Mouse (Mus musculus) intestine, embryonic 16.5 days (tissue): ENCODE data around the gene Zfp36l2. TPM values are rescaled to one million over a fixed set of nuclear protein-coding genes. Genes with fewer than 3 reads are reported as not detected.

Source experiments
- ATAC-seq: fragments of 200-750 bp; cut with Nextera tagmentation; 2 replicates; pipeline ENCODE4 v1.8.0; 2017; ENCODE audit warnings: moderate TSS enrichment, moderate library complexity
- H3K27ac ChIP-seq: fragments of 300-500 bp; sonication (generic); 2 replicates; pipeline ENCODE4 v1.5.1; 2014; ENCODE audit warnings: mild to moderate bottlenecking, low read length
- H3K27me3 ChIP-seq: fragments of 300-500 bp; sonication (generic); replicated peaks from 2 replicates; pipeline ENCODE4 v1.6.1; 2014; ENCODE audit warnings: low read length, control low read depth, mixed read lengths; ENCODE audit not compliant: control insufficient read depth, insufficient read depth
- H3K36me3 ChIP-seq: fragments of 300-500 bp; sonication (generic); 2 replicates; pipeline ENCODE4 v1.6.1; 2014; ENCODE audit warnings: low read length, control low read depth; ENCODE audit not compliant: control insufficient read depth, insufficient read depth
- H3K4me1 ChIP-seq: fragments of 300-500 bp; sonication (generic); 2 replicates; pipeline ENCODE4 v1.6.1; 2014; ENCODE audit warnings: low read length, control low read depth, mixed read lengths; ENCODE audit not compliant: control insufficient read depth, insufficient read depth
- H3K4me2 ChIP-seq: fragments of 300-500 bp; sonication (generic); 2 replicates; pipeline ENCODE4 v1.6.1; 2014; ENCODE audit warnings: low read depth, low read length, control low read depth
- H3K4me3 ChIP-seq: fragments of 300-500 bp; sonication (generic); 2 replicates; pipeline ENCODE4 v1.5.1; 2014; ENCODE audit warnings: mild to moderate bottlenecking, low read length
- H3K9ac ChIP-seq: fragments of 300-500 bp; sonication (generic); 2 replicates; pipeline ENCODE4 v1.6.1; 2014; ENCODE audit warnings: low read depth, low read length
- H3K9me3 ChIP-seq: fragments of 300-500 bp; sonication (generic); 2 replicates; pipeline ENCODE4 v1.6.1; 2016; ENCODE audit warnings: low read length, control low read depth; ENCODE audit not compliant: control insufficient read depth
- WGBS: fragments of 180-500 bp; shearing (Covaris S2); extraction: QIAGEN DNeasy Blood & Tissue Kit; methylation state at CpG from one replicate; pipeline ENCODE4 v1.1.7; 2014; 5-methylcytosine and 5-hydroxymethylcytosine counted together
- polyA plus RNA-seq: library from polyadenylated mRNA; unstranded; fragments of >200 nt; fragmentation: Nextera tagmentation; extraction: Ambion mirVana; gene quantifications from 2 replicates; pipeline ENCODE4 v1.2.1, GENCODE M21; 2015

Gene Zfp36l2
- polyA plus RNA-seq, 1 experiment from 2014 or later: 14.4 TPM

- WGBS: 82% methylated on average over 5 of the region's 5 CpGs
- Histone ChIP-seq H3K36me3 (no peaks in the 10 kb centered on the region), H3K27ac (peak overlapping the region; percentile 88), H3K27me3 (no peaks in the 10 kb centered on the region), H3K4me1 (peaks cover 83% of the 10 kb centered on the region), H3K4me3 (no peak overlapping the region), H3K4me2 (no peak overlapping the region), H3K9ac (no peak overlapping the region), H3K9me3 (no peaks in the 10 kb centered on the region)
- ATAC-seq: no peak
Measured at GRCm38 (mm10) chr17:84144762-84145599, 42.8 kb downstream of the Zfp36l2 start.

GRCm38 (mm10) chr17:84144130-84144529 lies 43.6 kb downstream of the Zfp36l2 start:
- peaks cover 80% of the 10 kb centered on the region for H3K4me1 ChIP-seq
- H3K9ac ChIP-seq: no peak overlapping the region
- H3K9me3 ChIP-seq: no peaks in the 10 kb centered on the region
- H3K27ac ChIP-seq: no peak overlapping the region
- 89% methylated on average over 3 of the region's 3 CpGs for WGBS
- H3K36me3 ChIP-seq: no peaks in the 10 kb centered on the region
- no peak overlapping the region for H3K4me3 ChIP-seq
- no peak overlapping the region for H3K4me2 ChIP-seq
- no peak for ATAC-seq
- no peaks in the 10 kb centered on the region for H3K27me3 ChIP-seq

DNA sequence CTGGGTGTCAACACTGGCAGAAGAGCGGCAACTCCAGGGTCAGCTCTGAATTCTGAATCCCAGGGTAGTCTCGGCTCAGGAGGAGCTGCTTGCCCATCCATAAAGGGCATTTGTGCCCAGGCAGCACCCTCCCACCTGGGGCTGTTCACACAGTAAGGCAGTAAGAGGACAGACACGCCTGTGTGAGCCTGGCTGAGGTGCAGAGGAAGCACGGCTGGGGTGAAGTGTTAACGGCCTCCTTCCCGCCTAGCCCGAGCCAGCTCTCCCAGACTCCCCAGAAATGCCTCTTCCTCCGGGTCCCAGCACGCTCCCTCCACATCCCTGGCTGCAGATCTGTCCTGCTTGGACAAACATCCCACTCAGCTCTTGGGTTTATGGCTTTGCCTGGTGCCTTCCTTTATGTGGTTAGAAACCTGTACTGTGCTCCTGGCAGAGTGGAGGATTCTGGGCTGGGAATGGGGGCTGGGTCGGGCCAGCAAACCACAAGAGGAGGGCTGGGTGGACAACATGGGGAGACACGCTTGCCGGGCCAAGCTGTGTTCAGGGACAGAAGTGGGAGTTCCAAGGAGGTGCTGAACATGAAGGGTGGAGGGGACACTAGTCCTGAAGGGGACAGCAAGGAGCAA lies 44.4 kb downstream of the Zfp36l2 start:
- no peak overlapping the region for H3K4me2 ChIP-seq
- H3K4me1 ChIP-seq: peaks cover 80% of the 10 kb centered on the region
- no peak for ATAC-seq
- H3K9ac ChIP-seq: peak overlapping the region; percentile 49
- 37% methylated on average over 12 of the region's 12 CpGs for WGBS
- H3K27me3 ChIP-seq: no peaks in the 10 kb centered on the region
- peak overlapping the region; percentile 43 for H3K27ac ChIP-seq
- H3K36me3 ChIP-seq: no peaks in the 10 kb centered on the region
- no peaks in the 10 kb centered on the region for H3K9me3 ChIP-seq
- no peak overlapping the region for H3K4me3 ChIP-seq

DNA sequence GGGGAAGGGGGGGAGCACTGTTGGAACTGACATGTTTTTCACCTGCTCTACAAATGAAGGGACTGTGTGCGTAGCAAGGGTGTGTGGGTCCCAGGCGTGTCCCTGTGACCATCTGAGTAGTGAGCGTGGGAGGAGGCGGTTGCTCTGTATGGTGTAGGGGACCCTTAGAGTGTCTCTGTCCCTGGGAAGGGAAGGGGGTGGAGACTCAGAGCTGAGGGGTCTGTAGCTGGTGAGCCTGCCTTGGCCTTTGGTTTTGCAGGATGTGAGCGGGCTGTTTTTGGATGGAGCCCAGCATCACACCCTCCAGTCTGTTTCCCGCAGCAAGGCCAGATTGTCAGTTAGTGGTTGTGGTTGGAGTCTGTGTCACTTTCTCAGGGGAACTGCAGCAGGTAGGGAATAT lies 46.1 kb downstream of the Zfp36l2 start:
- Histone ChIP-seq H3K9ac (peak overlapping the region; percentile 56; the same call in 1 of the 2 replicates), H3K27me3 (no peaks in the 10 kb centered on the region), H3K4me2 (no peak overlapping the region), H3K9me3 (no peaks in the 10 kb centered on the region), H3K4me3 (no peak overlapping the region), H3K4me1 (peaks cover 69% of the 10 kb centered on the region), H3K27ac (peak overlapping the region; percentile 84), H3K36me3 (no peaks in the 10 kb centered on the region)
- WGBS: 66% methylated on average over 6 of the region's 6 CpGs
- ATAC-seq: no peak

- Histone ChIP-seq H3K9ac (peak overlapping the region; percentile 56), H3K27ac (peak overlapping the region; percentile 84), H3K9me3 (no peaks in the 10 kb centered on the region), H3K4me2 (no peak overlapping the region), H3K27me3 (no peaks in the 10 kb centered on the region), H3K36me3 (no peaks in the 10 kb centered on the region), H3K4me1 (peaks cover 65% of the 10 kb centered on the region), H3K4me3 (no peak overlapping the region)
- no peak for ATAC-seq
- WGBS: 36% methylated on average over 10 of the region's 10 CpGs
Measured at GRCm38 (mm10) chr17:84140822-84141507, 46.8 kb downstream of the Zfp36l2 start.

- WGBS: 54% methylated on average over 11 of the region's 11 CpGs
- peak overlapping the region; percentile 69 for H3K9ac ChIP-seq
Measured at GRCm38 (mm10) chr17:84137393-84138171, 50.2 kb downstream of the Zfp36l2 start.

DNA sequence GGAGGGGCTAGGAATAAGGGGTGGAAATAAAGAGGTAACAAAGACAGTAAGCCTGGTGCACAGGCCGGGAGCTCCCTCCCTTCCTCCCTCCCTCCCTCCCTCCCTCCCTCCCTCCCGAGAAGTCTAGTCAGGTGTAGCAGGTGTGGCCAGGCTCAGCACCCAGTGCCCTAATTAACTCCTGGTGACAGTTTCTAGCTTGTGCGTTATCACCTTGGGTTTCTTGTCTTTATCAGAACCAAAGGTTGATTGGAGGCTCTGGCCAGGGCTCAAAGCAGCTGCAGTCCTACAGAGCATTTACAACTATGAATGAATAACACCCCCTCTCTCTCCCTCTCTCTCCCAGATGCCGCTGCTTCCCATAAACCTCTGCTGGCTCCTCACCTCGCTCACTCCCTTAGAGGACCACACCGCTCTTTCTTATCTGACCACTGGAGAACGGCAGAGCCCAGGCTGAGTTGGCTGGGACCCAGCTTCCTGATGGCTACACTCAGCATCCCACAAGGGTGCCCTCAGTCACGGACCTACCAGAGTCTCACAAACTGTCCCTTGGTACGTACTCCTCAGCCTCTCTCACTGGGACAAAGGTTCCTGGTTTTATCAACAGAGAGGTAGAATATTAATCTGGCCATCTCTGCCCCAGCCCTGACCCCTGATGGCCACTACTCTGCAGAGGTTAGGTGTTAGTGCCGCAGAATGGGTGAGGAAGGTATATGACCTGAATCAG lies 50.9 kb downstream of the Zfp36l2 start:
- peak overlapping the region; percentile 98 for H3K27ac ChIP-seq
- WGBS: 34% methylated on average over 10 of the region's 10 CpGs
- peak overlapping the region; percentile 48 for H3K4me2 ChIP-seq
- no peaks in the 10 kb centered on the region for H3K9me3 ChIP-seq
- H3K9ac ChIP-seq: peak overlapping the region; percentile 69
- peak; percentile 69 for ATAC-seq
- H3K4me1 ChIP-seq: peaks cover 51% of the 10 kb centered on the region
- H3K36me3 ChIP-seq: no peaks in the 10 kb centered on the region
- H3K4me3 ChIP-seq: peak overlapping the region; percentile 40
- no peaks in the 10 kb centered on the region for H3K27me3 ChIP-seq

More at GRCm38 (mm10) chr17:84137393-84138171, 50.2 kb downstream of the Zfp36l2 start:
- Histone ChIP-seq H3K4me3 (peak overlapping the region; percentile 40), H3K27ac (peak overlapping the region; percentile 98), H3K4me1 (peaks cover 57% of the 10 kb centered on the region), H3K36me3 (no peaks in the 10 kb centered on the region), H3K4me2 (peak overlapping the region; percentile 48), H3K9me3 (no peaks in the 10 kb centered on the region), H3K27me3 (no peaks in the 10 kb centered on the region)
- ATAC-seq: peak; percentile 84

DNA sequence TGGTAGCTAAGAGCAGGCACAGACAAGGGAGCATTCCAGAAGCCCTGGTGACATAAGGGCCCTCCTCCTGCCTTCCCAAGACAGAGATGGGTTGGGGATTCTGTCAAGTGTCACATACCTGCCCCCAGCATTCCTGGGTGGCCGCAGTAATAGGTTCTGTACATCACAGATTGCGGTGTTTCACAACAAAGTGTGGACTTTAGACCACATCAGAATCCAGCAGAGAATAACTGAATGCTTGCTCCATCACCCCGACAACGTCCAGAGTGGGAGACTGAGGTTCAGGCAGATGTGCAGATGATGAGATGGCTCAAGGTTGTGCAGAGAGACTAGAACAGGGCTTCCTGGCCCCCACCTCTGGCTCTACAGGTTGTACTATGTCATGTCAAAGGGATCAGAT lies 51.5 kb downstream of the Zfp36l2 start:
- no peaks in the 10 kb centered on the region for H3K36me3 ChIP-seq
- H3K4me3 ChIP-seq: peak overlapping the region; percentile 11
- H3K9ac ChIP-seq: peak overlapping the region; percentile 61
- H3K27ac ChIP-seq: peak overlapping the region; percentile 96
- H3K27me3 ChIP-seq: no peaks in the 10 kb centered on the region
- peaks cover 50% of the 10 kb centered on the region for H3K4me1 ChIP-seq
- H3K4me2 ChIP-seq: peak overlapping the region; percentile 48
- WGBS: 58% methylated on average over 4 of the region's 4 CpGs
- no peaks in the 10 kb centered on the region for H3K9me3 ChIP-seq
- ATAC-seq: peak; percentile 17
